Mouse (Mus musculus) liver, embryonic 14.5 days (tissue): ENCODE results near the gene Hivep2.

ENCODE experiments used
- CTCF ChIP-seq: IDR thresholded peaks from 2 replicates; pipeline ENCODE4 v1.5.1; 2016; ENCODE audit warnings: antibody characterized with exemption, low read depth, control low read depth
- EP300 ChIP-seq: IDR thresholded peaks from 2 replicates; pipeline ENCODE4 v1.6.1; 2016; ENCODE audit warnings: antibody characterized with exemption, low read depth

GRCm38 (mm10) chr10:14099182-14099581, 133.3 kb downstream of the Hivep2 start:
- no peak for TF ChIP-seq CTCF
- no peak for TF ChIP-seq EP300
